Mouse (Mus musculus): Measurements from ENCODE around the gene Dnajc15. TPM values are rescaled to one million over a fixed set of nuclear protein-coding genes. Genes with fewer than 3 reads are reported as not detected.

The Dnajc15 gene
- total RNA-seq, 2 experiments from 2014 or later: 64.2 to 102 TPM

DNA sequence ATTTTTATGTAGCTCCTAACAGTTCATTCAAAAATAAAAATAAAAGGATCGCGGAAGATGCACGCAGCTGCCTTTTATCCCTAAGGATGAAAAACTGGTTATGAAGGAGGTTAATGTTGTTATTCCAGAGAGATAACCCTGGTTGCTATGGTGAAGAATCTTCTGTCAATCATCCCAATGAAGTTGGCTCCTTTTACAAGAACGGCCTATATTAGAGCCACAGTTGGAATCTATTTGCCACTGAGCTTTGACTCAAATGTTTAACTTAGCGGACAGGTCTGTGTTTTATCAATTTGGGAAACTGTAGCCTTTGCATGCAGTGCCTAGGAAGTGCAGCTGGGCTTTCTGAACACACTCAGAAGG, 72.7 kb downstream of the Dnajc15 start:
- ATAC-seq (replicated peaks; ENCODE audit: poor library complexity, severe bottlenecking): no peak

DNA sequence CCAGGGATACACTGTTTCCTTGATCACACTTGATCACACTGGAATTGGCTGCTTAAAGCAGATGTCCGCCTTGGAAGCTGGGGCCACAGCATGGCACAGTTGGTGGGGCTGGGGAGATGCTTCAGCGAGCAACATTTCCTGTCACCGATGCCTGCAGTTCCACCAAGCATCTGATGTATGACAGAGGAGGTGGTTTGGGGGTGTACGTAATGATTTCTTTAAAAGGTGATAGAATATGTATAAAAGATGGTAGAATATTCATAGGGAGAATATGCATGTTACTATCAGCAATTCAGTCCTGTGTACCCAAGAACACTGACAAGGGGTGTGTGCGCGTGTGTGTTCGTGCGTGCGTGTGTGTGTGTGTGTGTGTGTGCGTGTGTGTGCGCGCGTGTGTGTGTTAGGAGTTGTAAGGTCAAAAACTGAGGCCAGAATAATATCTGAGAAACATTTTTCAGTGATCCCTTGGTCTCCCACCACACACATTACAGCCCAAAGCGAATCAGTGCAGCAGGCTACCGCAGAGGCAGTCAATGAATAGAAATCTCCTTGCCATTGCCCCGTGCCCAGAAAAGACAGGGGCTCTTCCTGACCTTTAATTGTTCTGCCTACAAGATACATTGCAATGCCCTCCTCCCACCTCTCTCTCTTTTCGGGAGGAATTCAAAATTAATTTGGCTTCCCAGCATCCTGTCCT, 73.2 kb downstream of the Dnajc15 start:
- ATAC-seq (replicated peaks; ENCODE audit: poor library complexity, severe bottlenecking): no peak

DNA sequence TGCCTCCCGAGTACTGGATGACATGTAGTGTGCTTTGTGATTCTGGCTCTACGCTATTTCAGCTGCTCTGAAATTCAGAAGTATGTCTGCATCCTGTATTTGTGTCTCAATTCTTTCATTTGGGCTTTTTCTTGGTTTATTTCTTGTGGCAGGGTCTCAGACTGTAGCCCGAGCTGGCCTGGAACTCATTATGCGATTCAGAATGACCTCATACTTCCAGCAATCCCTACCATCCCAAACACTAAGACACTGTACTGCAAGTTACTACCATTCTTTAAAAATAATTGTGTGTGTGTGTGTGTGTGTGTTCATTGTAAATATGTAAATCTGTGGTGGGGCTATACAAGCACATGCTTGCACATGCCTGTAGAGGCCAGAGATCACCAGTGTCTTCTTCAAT, 78.4 kb downstream of the Dnajc15 start:
- no peak for ATAC-seq (replicated peaks; ENCODE audit: poor library complexity, severe bottlenecking)

DNA sequence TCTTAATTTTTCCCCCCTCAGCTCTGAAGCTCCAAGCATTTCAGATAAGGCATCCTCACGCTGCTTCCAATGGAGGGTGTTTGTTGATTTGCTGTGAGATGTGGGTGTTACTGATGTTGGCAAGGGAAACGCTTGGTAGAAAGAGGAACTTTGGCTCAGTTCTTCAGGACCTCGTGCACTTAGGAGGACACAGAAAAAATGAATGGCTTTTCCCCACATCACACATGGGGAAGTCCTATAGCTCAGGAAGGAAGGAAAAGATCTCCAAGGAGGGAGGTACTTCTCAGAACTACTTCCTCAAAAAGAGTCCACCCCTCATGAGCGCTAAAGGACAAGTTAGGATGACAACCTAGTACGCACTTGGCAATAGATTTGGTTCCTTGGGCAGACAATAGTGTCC, 79.7 kb downstream of the Dnajc15 start:
- peak; percentile 93 for ATAC-seq (replicated peaks; ENCODE audit: poor library complexity, severe bottlenecking)

DNA sequence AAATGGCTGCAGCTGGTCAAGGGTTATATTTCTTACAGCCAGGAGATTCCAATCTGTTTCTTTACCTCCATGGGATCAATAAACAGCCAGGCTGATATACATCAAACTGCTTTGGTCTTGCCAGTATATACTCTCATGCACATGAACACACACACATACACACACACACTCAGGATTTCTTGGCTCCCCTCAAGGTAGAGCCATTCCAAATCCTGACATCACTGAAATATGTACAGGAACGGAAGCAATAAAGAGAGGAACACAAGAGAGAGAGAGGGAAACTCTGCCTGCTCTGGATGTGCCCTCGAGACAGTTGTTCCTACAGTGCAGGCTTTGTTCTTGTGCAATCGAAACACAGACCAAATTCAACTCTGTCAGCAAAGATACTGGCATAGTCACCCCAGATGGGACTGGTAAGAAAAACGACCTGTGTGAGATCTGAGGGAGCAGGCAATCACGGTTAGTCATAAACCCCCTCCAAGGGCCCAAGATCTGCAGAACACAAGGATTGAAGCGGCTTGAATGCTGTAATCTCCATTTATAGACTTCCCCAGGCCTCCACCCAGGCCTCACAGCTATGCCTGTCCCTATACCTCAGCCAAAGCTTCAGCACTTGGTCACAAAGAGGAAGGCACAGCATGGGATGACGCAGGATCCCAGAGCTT, 80.5 kb downstream of the Dnajc15 start:
- peak; percentile 16; the same call in 1 of the 2 replicates for ATAC-seq (replicated peaks; ENCODE audit: poor library complexity, severe bottlenecking)

DNA sequence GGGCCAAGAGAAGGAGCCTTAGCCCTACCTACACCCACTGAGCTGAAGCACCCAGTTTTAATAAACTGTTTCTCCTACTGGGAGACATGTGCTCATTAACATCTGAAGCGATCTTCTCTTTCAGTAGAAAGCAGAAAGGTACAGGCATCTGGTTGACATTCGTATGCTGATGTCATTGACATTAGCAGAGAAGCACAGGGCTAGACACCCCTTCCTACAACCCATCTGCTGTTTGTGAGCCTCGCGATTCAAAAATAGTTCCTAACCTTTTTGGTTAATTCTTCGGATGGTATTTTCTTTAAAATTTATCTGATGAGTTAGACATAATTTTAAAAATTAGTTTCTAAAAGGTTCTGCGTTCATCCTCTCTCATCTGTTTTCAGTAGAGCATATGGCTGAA, 81.9 kb downstream of the Dnajc15 start:
- no peak for ATAC-seq (replicated peaks; ENCODE audit: poor library complexity, severe bottlenecking)

DNA sequence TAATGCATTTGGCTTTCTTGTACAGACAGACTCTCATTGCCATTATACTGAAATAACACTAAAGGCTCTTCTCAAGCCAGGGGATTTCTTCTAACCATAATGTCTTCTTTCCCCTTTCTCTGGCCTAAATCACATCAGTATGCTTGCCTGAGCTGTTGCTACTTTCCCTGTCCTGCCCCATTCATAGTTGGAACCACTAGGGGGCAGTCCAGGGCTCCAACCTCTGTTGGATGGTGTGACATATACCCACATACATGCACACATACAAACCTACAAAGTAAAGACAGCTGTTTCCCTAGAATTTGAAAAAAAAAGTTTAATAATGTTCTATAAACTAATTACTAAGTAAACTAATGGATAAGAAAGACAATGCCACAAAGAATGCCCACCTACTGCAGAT, 91.7 kb downstream of the Dnajc15 start:
- ATAC-seq (replicated peaks; ENCODE audit: poor library complexity, severe bottlenecking): peak; percentile 58; the same call in 1 of the 2 replicates

DNA sequence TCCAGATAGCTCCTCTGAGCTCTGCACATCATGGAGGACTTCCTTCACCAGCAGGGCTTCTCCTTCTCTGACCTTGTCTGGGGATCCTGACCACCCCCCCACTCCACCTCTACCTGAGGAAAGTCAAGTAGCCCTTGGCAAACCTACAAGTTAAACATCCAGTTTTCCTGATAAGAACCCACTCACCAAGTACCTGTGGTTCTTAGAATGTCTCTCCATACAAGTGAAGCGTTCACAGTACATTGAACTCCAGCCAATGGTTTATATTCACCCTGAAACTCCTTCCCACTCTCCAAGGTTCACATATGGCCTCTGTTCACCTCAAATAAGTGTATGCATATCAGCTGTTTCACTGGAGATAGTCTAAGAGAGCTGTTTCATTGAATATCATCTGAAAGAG, 97.6 kb downstream of the Dnajc15 start:
- ATAC-seq (replicated peaks; ENCODE audit: poor library complexity, severe bottlenecking): no peak

DNA sequence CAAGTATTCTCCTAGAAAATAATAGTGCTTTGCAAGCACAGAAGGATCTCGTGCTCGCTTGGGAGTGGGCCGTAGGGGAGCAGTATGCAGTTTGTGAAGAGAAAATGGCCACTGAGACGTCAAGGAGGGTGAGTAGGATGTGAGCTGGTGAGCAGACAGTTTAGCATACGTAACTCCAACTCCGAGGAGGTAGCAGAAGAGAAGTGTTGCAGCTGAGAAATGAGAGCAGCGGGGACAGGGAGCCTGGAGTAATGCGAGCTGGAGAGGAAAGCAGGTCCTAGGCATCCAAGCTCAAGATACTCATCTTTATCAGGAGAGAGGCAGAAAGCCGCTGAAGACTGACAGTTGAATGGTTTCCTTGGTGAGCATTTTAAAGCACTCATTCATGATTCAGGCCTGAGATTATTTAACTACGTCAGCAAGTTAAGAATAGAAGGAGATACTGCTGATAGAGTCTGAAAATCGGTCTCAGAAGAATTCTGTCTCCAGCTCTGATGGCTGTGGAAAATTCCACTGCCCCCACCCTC, 98.9 kb downstream of the Dnajc15 start:
- no peak for ATAC-seq (replicated peaks; ENCODE audit: poor library complexity, severe bottlenecking)

DNA sequence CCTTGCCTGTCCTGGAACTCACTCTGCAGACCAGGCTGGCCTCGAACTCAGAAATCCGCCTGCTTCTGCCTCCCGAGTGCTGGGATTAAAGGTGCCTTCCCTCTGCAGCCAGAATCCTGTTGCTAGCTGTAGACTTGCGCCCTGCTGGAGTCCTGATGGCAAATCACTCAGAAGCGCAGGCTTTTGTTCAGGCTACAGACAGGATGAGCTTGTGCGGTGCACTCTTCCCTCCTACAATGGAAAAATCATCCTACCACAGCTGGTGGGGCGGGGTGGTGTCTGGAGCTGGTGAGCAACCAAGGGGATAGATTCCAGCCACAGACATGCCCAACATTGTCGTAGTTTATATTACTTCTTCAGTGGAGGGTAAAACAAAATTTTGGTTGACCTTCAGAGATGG, 101.6 kb downstream of the Dnajc15 start:
- ATAC-seq (replicated peaks; ENCODE audit: poor library complexity, severe bottlenecking): no peak

DNA sequence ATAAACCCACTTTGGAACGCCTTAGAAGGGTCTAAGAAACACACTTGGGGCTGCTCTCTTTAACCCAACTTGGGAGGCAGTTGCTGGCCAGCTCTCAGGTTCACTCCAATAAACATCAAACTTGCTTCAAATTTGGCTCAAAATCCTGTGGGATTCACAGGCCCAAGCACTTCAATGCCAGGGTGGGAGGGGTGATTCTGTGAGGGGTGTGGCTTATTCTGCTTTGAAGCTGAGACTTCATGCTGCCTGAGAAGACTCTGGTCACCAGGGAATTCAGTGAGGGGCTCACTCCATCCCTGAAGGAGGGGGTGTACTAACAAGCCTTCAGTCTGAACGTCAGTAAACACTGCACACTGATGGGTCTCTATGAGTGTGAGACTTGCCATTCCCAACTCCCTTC, 103.3 kb downstream of the Dnajc15 start:
- ATAC-seq (replicated peaks; ENCODE audit: poor library complexity, severe bottlenecking): no peak

Other genes with a start within 250 kb of the Dnajc15 start
- 6.5 and 9.5 TPM in 2 replicates for gene Epsti1, start 29.1 kb upstream of the Dnajc15 start, total RNA-seq (2014; fragmentation: Nextera tagmentation)
- gene Epsti1, start 29.1 kb upstream of the Dnajc15 start, total RNA-seq (2017): 19.0 and 26.5 TPM in 2 replicates
- gene Fam216b, start 213.9 kb upstream of the Dnajc15 start, total RNA-seq (2014; fragmentation: Nextera tagmentation): not detected in 2 replicates
- gene Fam216b, start 213.9 kb upstream of the Dnajc15 start, total RNA-seq (2017): not detected in 2 replicates